Mouse (Mus musculus) CH12F3 (cell line): ENCODE data around the gene Ccdc9.

Experiments
- in situ Hi-C: fragments of 300-500 bp; cut with MboI; formaldehyde crosslinking; loops from 2 replicates; pipeline ENCODE4 v1.14.3; 2020; ENCODE audit warnings: low sequenced_read_pairs

Gene Ccdc9

GRCm38 (mm10) chr7:16286026-16286961, at the start of gene Ccdc9:
Gene Ccdc9, minus strand, starts transcription at chr7:16286795.
- in situ Hi-C loops = no loop called here

GRCm38 (mm10) chr7:16329146-16329545, 42.6 kb upstream of the Ccdc9 start:
- in situ Hi-C loops = no loop called here

DNA sequence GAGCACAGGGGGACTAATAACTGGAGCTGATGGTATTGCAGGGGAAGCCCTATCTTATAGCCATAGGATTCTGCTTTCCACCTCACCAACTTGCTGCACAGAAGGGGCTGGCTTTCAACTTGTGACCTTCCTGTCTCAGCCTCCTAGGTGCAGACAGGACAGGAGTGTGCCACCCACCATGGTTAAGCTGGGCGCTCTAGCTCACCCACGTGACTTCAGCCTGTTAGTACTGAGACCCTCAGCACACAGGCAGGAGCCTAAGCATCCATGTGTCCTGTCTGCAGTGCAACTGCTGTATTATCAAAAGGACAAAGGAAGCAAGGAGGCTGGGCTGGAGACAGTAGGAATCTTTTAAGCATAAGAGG, 40.0 kb upstream of the Ccdc9 start:
- in situ Hi-C loops = no loop called here

DNA sequence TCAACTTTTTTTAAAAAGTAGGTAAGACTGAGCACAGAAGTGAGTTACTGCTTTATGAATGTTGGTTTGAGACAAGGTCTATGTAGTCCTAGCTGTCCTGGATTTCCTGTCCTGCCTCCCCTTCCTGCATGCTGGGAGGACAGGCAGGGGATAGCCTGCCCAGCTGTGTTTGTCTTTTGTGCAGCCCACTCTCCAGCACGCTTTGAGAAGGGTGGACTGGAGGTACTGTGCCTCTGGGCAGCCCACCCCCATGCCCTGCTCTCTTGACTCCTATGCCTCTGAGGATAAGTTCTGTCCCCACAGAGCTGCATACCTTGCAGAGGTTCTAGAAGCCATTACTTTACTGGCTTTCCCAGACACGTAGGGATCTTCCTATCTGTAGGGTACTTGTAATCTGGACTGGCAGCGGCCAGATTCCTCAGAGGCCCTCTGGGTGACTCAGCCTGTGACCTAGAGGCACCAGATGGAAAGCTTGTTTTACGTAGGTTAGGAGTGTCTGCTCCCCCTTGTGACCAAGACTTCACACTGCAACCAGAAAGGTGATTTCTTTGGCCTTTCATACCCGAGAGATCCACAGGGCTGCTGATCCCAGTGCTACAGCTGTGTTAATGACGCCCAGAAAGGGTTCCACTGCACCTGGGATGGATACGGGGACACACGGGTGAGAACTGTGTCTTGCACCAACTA, 39.5 kb upstream of the Ccdc9 start:
- in situ Hi-C loops = no loop called here

- in situ Hi-C loops = no loop called here
Observed at GRCm38 (mm10) chr7:16324661-16325060, 38.1 kb upstream of the Ccdc9 start.

DNA sequence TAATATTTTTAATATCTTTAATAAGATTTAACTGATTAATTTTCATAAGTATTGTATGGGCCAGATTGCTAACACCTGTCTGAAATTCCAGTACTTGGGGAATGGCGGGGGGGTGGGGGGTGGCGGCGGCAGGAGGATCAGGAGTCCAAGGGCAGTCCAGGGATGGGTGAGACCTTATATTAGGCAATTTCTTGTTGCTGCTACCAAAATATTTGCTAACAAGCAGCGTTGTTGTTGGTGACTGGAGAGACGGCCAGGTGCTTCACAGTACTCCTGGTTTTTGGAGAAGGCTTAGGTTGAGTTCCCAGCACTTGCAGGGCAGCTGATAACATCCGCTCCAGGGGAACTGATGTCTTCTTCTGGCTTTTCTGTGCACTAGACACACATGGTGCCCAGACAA, 33.9 kb upstream of the Ccdc9 start:
- in situ Hi-C loops = no loop called here

- in situ Hi-C loops = no loop called here
Observed at GRCm38 (mm10) chr7:16319216-16319615, 32.6 kb upstream of the Ccdc9 start.

DNA sequence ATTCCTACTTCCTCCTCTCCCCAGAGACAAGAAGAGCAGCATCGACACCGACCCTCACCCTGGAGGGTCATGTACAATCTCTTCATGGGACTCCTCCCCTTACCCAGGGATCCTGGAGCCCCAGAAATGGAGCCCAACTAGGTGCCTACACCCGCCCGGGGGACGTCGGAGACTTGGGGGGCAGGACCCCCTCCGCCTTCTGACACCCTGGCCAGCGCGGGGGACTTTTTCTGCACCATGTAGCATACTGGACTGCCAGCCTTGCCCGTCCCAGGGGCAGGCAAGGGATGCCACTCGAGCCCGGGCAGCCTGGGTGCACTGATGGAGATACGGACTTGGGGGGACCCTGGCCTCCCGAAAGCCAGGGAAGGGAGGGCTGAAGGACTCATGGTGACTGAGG, 30.5 kb upstream of the Ccdc9 start:
- in situ Hi-C loops = no loop called here

- in situ Hi-C loops = no loop called here
Observed at GRCm38 (mm10) chr7:16315222-16315759, 28.7 kb upstream of the Ccdc9 start.

DNA sequence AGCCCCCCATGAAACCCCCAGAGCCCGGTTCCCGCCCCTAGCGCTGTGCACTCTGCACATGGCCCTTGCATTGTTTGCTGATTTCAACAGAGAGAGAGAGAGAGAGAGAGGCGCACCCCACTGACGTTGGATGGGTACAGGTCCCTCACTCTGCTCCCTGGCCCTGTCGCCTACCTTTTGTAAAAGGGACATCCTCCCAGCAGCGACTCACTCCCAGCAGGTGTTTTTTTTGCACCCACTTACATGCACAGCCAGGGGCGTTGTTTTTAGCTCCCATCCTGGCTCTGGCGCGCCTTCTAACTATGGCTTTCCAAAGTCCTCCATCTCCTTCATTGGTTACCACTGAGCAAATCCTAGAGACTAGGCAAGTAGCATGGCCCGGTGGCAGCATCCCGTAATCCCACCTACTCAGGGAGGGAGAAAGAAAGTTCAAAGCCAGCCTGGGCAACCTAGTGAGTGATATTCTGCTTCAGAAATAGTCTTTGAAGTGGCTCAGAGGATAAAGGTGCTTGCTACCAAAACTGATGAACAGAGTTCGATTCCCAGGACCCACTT, 27.7 kb upstream of the Ccdc9 start:
- in situ Hi-C loops = no loop called here

DNA sequence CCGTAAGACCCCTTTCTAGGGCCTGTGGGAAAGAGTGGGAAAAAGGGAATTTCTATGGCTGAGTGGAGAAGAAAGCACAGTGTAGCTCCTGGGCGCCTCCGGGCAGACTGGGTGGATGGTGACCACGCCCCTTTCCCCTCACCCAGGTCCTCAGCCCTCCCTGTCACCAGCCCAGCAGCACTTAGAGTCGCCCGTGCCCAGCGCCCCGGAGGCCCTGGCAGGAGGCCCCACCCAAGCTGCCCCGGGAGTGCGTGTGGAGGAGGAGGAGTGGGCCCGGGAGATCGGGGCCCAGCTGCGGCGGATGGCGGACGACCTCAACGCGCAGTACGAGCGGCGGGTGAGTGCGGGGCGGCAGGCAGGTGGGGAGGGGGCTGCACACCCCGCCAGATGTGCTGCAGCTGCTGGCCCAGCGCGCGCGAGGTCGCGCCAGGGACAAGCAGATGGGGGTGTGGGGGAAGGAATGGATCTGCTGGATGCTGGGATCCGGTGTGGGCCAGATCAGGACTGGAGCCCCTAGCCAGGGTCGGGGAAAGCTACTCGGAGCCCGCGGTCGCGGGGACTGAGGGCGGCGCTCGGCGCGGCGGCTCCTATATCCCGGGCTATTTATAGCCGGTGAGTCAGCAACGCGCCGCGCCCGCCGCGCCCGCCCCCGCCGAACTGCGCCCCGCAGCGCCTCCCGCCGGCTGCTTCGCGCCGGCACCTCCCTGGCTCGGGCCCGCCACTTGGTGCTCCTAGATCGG, 27.1 kb upstream of the Ccdc9 start:
- in situ Hi-C loops = no loop called here

- in situ Hi-C loops = no loop called here
Observed at GRCm38 (mm10) chr7:16312672-16313311, 26.2 kb upstream of the Ccdc9 start.

DNA sequence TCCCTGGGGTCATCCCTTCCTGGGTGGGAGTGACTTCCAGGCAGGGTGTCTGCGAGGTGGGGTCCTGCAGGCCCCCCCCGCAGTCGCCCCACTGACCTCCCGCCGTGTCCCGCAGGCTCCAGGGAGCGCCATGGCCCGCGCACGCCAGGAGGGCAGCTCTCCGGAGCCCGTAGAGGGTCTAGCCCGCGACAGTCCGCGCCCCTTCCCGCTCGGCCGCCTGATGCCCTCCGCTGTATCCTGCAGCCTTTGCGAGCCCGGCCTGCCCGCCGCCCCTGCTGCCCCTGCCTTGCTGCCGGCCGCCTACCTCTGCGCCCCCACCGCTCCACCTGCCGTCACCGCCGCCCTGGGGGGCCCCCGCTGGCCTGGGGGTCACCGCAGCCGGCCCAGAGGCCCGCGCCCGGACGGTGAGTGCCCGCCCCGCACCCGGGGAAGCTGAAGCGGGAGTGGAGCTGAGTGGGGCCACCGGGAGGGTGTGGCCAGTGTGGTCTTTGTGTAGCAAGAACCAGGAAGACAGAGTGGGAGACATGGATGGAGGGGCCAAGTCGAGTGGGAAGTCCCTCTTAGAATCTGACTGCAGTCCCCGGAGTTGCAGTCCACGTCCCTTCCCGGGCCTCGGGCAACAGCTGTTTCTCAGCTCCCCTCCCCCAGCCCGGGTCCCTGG, 25.5 kb upstream of the Ccdc9 start:
- in situ Hi-C loops = no loop called here

- in situ Hi-C loops = no loop called here
Observed at GRCm38 (mm10) chr7:16311453-16312004, 24.9 kb upstream of the Ccdc9 start.

DNA sequence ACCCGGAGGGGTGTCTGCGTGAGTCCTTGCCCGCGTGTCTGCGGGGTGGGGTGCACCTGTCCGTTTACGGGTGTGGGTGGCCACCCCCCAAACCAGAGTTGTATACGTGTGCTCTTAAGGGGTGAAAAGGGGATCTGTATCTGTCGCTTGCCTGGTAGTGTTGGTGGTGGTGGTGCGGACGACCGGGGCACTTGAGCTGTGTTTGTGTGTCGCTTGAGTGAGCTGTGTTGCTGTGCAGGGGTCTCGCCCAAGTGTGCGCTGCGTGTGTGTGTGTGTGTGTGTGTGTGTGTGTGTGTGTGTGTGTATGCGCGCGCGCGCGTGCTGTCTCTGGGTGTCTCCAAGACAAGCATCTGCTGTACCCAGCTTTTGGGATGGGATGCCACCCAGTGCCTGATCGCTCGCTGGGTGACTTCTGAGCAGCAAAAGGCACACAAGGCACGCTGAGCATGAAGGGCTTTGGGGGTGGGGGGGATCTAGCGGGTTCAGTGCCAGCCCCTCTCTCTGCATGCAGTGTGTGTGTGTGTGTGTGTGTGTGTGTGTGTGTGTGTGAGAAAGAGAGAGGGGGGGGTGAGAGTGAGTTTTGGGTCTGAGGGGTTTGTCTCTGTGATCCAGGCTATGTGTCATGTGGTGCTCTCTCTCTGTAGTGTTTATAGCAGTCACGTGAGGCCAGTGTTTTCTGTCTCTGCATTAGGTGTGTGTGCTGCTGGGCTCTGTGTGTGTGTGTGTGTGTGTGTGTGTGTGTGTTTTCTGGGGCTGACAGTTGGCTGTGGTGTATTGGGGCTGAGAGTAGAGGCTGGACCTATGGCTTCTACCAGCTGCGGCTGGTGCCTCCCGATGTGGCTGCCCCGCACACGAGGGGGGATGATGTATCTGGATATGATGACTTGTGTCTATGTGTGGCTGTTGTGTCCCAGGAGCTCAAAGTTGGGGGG, 24.2 kb upstream of the Ccdc9 start:
- in situ Hi-C loops = no loop called here

DNA sequence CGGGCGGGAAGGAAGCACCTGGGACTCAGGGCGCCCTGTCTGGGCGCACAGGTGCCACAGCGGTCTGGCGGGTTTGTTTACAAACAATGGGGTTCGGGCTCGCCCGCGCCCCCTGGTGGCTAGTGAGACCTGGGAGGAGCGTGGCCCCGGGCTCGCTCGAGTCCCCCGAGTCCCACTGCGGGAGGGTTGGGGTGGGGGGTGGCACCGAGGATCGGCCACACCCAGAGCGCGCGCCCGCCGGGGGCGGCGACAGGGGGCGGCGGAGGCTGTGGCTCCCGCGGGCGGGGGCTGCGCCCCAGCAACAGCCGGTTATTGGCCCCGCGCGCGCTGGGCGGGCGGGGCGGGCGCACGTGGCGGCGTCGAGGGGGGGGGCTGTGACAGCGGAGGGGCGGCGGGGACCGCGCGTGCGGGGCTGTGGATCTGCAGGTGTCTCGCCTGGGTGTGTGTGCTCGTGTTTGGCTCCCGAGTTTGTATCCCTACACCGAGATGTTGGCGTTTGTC, 23.5 kb upstream of the Ccdc9 start:
- in situ Hi-C loops = no loop called here

GRCm38 (mm10) chr7:16309318-16310019, 22.9 kb upstream of the Ccdc9 start:
- in situ Hi-C loops = no loop called here
